Mouse (Mus musculus) bone marrow macrophage, adult 2 months (primary cell): ENCODE results near the gene Mecp2.

Experiments
- CTCF ChIP-seq: IDR thresholded peaks from 2 replicates; pipeline ENCODE4 v1.5.1; 2012; ENCODE audit warnings: low read depth, mild to moderate bottlenecking, low read length, moderate library complexity
- POLR2A ChIP-seq: IDR thresholded peaks from 2 replicates; pipeline ENCODE4 v1.6.1; 2012; ENCODE audit warnings: mild to moderate bottlenecking, low read depth, low read length, borderline replicate concordance

GRCm38 (mm10) chrX:74085601-74086038 is 49.5 kb downstream of the Mecp2 start:
- TF ChIP-seq CTCF (no peak), POLR2A (no peak)
